Mouse (Mus musculus): ENCODE measurements at regions not wholly inside any gene's neighbourhood (a gene's known extent, or its start where the extent isn't known, plus 50 kb on each side); places are given as distances from the start of the nearest gene placed in this dataset.

- no peak for DNase-seq (ENCODE audit: low spot score)
- peaks cover 4% of the 10 kb centered on the region; the same call in 1 of the 2 replicates for H3K4me1 ChIP-seq (ENCODE audit: control insufficient read depth, insufficient read depth)
- H3K27me3 ChIP-seq (ENCODE audit: control insufficient read depth, insufficient read depth, low read length): no peaks in the 10 kb centered on the region
- no peaks in the 10 kb centered on the region for H3K9me3 ChIP-seq (replicated peaks; ENCODE audit: control insufficient read depth, low read length)
- no peaks in the 10 kb centered on the region for H3K36me3 ChIP-seq (replicated peaks; ENCODE audit: control insufficient read depth, insufficient read depth, low read length)
- 93% methylated on average over 6 of the region's 6 CpGs for WGBS
- ATAC-seq (ENCODE audit: insufficient read depth, low read depth): no peak
- H3K9ac ChIP-seq (replicated peaks; ENCODE audit: low read depth, low read length): no peak overlapping the region
- no peak overlapping the region for H3K27ac ChIP-seq (ENCODE audit: low read depth)
- no peak overlapping the region for H3K4me3 ChIP-seq (ENCODE audit: low read depth, low read length)
- no peak overlapping the region for H3K4me2 ChIP-seq (ENCODE audit: low read depth, low read length)
- TF ChIP-seq EP300 (IDR thresholded peaks at IDR 0.05; ENCODE audit: low read depth): no peak
- no peak for TF ChIP-seq CTCF (IDR thresholded peaks at IDR 0.05; ENCODE audit: low read depth)
These were observed 243.4 kb downstream of the Gm11361 start for GRCm38 (mm10) chr13:28500697-28501096.

GRCm38 (mm10) chr13:28497483-28497882 is 240.2 kb downstream of the Gm11361 start:
- TF ChIP-seq CTCF (IDR thresholded peaks at IDR 0.05; ENCODE audit: low read depth): no peak
- TF ChIP-seq EP300 (IDR thresholded peaks at IDR 0.05; ENCODE audit: low read depth): no peak
- H3K4me1 ChIP-seq (ENCODE audit: control insufficient read depth, insufficient read depth): peaks cover 4% of the 10 kb centered on the region; the same call in 1 of the 2 replicates
- DNase-seq (ENCODE audit: low spot score) (no peak), ATAC-seq (ENCODE audit: insufficient read depth, low read depth) (no peak)
- H3K4me2 ChIP-seq (ENCODE audit: low read depth, low read length): no peak overlapping the region
- 83% methylated on average over 4 of the region's 4 CpGs for WGBS
- no peaks in the 10 kb centered on the region for H3K36me3 ChIP-seq (replicated peaks; ENCODE audit: control insufficient read depth, insufficient read depth, low read length)
- no peak overlapping the region for H3K4me3 ChIP-seq (ENCODE audit: low read depth, low read length)
- H3K27me3 ChIP-seq (ENCODE audit: control insufficient read depth, insufficient read depth, low read length): no peaks in the 10 kb centered on the region
- H3K27ac ChIP-seq (ENCODE audit: low read depth): no peak overlapping the region
- no peak overlapping the region for H3K9ac ChIP-seq (replicated peaks; ENCODE audit: low read depth, low read length)
- no peaks in the 10 kb centered on the region for H3K9me3 ChIP-seq (replicated peaks; ENCODE audit: control insufficient read depth, low read length)

- Histone ChIP-seq H3K9ac (replicated peaks; ENCODE audit: low read depth, low read length) (no peak overlapping the region), H3K4me2 (ENCODE audit: low read depth, low read length) (no peak overlapping the region), H3K27me3 (ENCODE audit: control insufficient read depth, insufficient read depth, low read length) (no peaks in the 10 kb centered on the region), H3K4me1 (ENCODE audit: control insufficient read depth, insufficient read depth) (no peaks in the 10 kb centered on the region), H3K36me3 (replicated peaks; ENCODE audit: control insufficient read depth, insufficient read depth, low read length) (no peaks in the 10 kb centered on the region), H3K9me3 (replicated peaks; ENCODE audit: control insufficient read depth, low read length) (no peaks in the 10 kb centered on the region), H3K27ac (ENCODE audit: low read depth) (no peak overlapping the region), H3K4me3 (ENCODE audit: low read depth, low read length) (no peak overlapping the region)
- DNase-seq (ENCODE audit: low spot score) (no peak), ATAC-seq (ENCODE audit: insufficient read depth, low read depth) (no peak)
- 93% methylated on average over 2 of the region's 2 CpGs for whole genome bisulfite sequencing
- TF ChIP-seq CTCF (IDR thresholded peaks at IDR 0.05; ENCODE audit: low read depth) (no peak), EP300 (IDR thresholded peaks at IDR 0.05; ENCODE audit: low read depth) (no peak)
These were observed 234.7 kb downstream of the Gm11361 start for GRCm38 (mm10) chr13:28492015-28492414.

DNA sequence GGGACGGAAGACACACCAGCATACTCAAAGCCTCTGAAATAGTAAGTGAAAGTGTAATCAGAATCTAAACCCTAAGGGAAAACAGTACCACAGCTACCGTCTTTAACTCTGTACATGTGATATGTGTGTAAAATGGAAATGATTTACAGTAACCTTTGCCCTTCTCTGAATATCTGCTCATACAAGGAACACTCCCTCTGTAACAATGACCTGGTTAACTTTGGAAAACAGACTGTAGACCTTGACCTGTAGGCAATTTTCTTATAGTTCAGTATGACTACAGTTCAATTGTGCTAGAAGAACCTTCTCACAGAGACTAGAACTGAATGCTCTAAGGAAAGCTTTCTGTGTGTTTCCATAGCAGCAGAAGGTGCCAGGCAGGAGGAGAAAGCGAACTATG is 226.4 kb downstream of the Gm11361 start:
- no peaks in the 10 kb centered on the region for H3K27me3 ChIP-seq (ENCODE audit: control insufficient read depth, insufficient read depth, low read length)
- H3K36me3 ChIP-seq (replicated peaks; ENCODE audit: control insufficient read depth, insufficient read depth, low read length): no peaks in the 10 kb centered on the region
- WGBS: 82% methylated on average over 3 of the region's 3 CpGs
- peaks cover 5% of the 10 kb centered on the region; the same call in 1 of the 2 replicates for H3K4me1 ChIP-seq (ENCODE audit: control insufficient read depth, insufficient read depth)
- no peak for TF ChIP-seq EP300 (IDR thresholded peaks at IDR 0.05; ENCODE audit: low read depth)
- TF ChIP-seq CTCF (IDR thresholded peaks at IDR 0.05; ENCODE audit: low read depth): no peak
- H3K27ac ChIP-seq (ENCODE audit: low read depth): no peak overlapping the region
- H3K4me2 ChIP-seq (ENCODE audit: low read depth, low read length): no peak overlapping the region
- no peak for DNase-seq (ENCODE audit: low spot score)
- H3K9ac ChIP-seq (replicated peaks; ENCODE audit: low read depth, low read length): no peak overlapping the region
- ATAC-seq (ENCODE audit: insufficient read depth, low read depth): no peak
- H3K4me3 ChIP-seq (ENCODE audit: low read depth, low read length): no peak overlapping the region
- no peaks in the 10 kb centered on the region for H3K9me3 ChIP-seq (replicated peaks; ENCODE audit: control insufficient read depth, low read length)

DNA sequence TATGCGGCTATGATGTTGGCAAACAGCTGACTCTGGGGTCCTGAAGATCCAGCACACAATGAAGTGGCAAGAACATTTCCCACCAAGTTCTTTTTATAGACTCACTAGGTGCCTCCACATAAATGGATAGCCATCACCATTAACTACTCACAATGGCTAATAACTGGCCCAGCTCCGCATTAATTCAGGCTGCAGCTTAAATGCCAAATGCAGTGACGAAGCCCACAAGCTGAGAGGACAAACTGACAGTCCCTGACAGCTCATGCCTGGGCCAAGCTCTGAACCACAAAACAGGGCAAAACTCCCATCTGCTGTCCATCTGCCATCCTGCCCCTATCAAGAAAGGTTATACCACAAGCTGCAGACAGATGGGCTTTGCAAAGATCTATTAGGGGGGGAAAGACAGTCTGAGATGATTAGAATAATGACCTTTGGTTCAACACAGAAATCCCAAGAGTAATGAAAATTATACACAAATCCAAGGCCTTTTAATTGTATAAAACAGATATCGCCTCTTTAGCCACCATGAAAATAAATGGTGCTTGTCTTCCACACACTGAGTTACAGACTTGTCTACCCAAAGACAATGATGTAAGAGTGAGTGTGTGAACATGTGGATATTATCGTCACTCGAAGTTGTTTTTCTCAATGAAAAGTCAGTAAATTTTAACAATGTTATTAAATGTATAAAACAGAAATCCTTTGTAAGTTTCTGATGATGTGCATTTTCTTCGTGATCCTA is 224.1 kb downstream of the Gm11361 start:
- ATAC-seq (ENCODE audit: insufficient read depth, low read depth) (no peak), DNase-seq (ENCODE audit: low spot score) (no peak)
- H3K27ac ChIP-seq (ENCODE audit: low read depth): no peak overlapping the region
- H3K4me2 ChIP-seq (ENCODE audit: low read depth, low read length): no peak overlapping the region
- 85% methylated on average over 7 of the region's 7 CpGs for WGBS
- peaks cover 5% of the 10 kb centered on the region; the same call in 1 of the 2 replicates for H3K4me1 ChIP-seq (ENCODE audit: control insufficient read depth, insufficient read depth)
- H3K27me3 ChIP-seq (ENCODE audit: control insufficient read depth, insufficient read depth, low read length): no peaks in the 10 kb centered on the region
- H3K9me3 ChIP-seq (replicated peaks; ENCODE audit: control insufficient read depth, low read length): no peaks in the 10 kb centered on the region
- H3K36me3 ChIP-seq (replicated peaks; ENCODE audit: control insufficient read depth, insufficient read depth, low read length): no peaks in the 10 kb centered on the region
- H3K4me3 ChIP-seq (ENCODE audit: low read depth, low read length): no peak overlapping the region
- TF ChIP-seq EP300 (IDR thresholded peaks at IDR 0.05; ENCODE audit: low read depth) (no peak), CTCF (IDR thresholded peaks at IDR 0.05; ENCODE audit: low read depth) (no peak)
- no peak overlapping the region for H3K9ac ChIP-seq (replicated peaks; ENCODE audit: low read depth, low read length)

DNA sequence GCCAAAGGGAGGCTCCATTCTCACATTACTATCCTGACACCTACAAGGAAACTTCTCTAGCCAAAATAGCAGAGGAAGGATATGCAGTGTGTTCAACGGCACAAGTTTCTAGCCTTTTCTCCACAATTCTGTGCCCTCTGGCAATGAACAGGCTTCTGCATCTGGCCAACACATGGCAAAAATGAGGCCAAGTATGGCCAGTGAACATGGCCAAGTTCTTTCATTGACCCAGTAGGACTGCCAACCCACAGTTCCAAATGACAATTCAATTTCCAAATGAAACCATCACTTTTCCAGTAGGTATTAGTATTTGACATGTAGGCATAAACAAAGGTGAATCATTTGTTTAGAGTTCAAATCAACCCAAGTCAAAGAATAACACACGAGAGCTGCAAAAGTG is 208.8 kb downstream of the Gm11361 start:
- no peak overlapping the region for H3K9ac ChIP-seq (replicated peaks; ENCODE audit: low read depth, low read length)
- H3K36me3 ChIP-seq (replicated peaks; ENCODE audit: control insufficient read depth, insufficient read depth, low read length): no peaks in the 10 kb centered on the region
- no peak for ATAC-seq (ENCODE audit: insufficient read depth, low read depth)
- H3K27ac ChIP-seq (ENCODE audit: low read depth): no peak overlapping the region
- no peaks in the 10 kb centered on the region for H3K27me3 ChIP-seq (ENCODE audit: control insufficient read depth, insufficient read depth, low read length)
- H3K4me2 ChIP-seq (ENCODE audit: low read depth, low read length): no peak overlapping the region
- DNase-seq (ENCODE audit: low spot score): no peak
- no peak overlapping the region for H3K4me3 ChIP-seq (ENCODE audit: low read depth, low read length)
- no peaks in the 10 kb centered on the region for H3K9me3 ChIP-seq (replicated peaks; ENCODE audit: control insufficient read depth, low read length)
- WGBS: 80% methylated on average over 2 of the region's 2 CpGs
- TF ChIP-seq CTCF (IDR thresholded peaks at IDR 0.05; ENCODE audit: low read depth) (no peak), EP300 (IDR thresholded peaks at IDR 0.05; ENCODE audit: low read depth) (no peak)
- no peaks in the 10 kb centered on the region for H3K4me1 ChIP-seq (ENCODE audit: control insufficient read depth, insufficient read depth)
